Mouse (Mus musculus): ENCODE data around the gene Apela.

The Apela gene

DNA sequence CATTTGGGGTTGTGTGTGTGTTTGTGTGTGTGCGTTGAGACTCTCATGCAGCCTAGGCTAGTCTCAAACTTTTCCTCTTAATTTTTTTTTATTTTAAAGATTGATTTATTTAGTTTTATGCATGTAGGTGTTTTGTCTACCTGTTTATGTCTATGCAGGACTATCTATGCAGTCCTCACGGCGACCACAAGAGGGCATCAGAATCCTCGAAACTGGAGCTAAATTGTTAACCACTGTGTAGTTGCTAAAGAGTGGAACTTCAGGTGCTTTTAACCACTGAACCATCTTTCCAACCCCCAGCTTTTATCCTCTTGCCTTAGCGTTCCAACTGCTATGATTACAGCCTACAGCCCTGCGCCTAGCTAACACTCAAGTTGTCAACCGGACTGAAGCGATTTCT lies 14.7 kb downstream of the Apela start:
- in situ Hi-C loops (cut with MboI, MseI), result loop anchor here (25.0 kb wide), 1 partner anchor 1415 kb away; no protein-coding TSS in a partner anchor

DNA sequence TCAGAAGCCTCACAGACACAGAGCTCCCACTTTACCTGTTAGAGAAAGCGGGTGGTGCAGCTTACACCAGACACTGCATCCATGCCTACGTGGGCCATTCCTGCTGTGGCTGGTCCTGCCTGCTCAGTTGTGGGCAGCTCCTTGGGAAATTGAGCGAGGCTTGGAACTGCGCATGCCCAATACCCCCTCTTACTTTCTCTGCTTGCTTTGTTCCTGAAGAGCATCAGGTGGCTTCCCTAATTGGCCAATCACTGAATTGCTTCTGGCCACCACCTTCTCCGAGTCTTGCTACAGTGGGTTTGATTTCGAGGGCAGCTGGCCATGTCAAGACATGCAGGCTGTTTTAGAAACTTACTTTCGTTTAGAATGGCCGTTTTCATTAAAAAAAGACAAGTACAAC lies 18.7 kb downstream of the Apela start, which contains the start of the genes Trim61 and Trim60:
Gene Trim61 (minus strand): TSS at position 101 of the 400 bp plus-strand sequence.
Gene Trim60 (minus strand): TSS at position 162 of the 400 bp plus-strand sequence.
- in situ Hi-C loops (cut with MboI, MseI), result loop anchor here (25.0 kb wide), 1 partner anchor 1419 kb away; no protein-coding TSS in a partner anchor

GRCm38 (mm10) chr8:65007616-65008015 lies 29.5 kb downstream of the Apela start:
- in situ Hi-C loops (cut with MboI, MseI), result loop anchor here (25.0 kb wide), 1 partner anchor 1430 kb away; no protein-coding TSS in a partner anchor

DNA sequence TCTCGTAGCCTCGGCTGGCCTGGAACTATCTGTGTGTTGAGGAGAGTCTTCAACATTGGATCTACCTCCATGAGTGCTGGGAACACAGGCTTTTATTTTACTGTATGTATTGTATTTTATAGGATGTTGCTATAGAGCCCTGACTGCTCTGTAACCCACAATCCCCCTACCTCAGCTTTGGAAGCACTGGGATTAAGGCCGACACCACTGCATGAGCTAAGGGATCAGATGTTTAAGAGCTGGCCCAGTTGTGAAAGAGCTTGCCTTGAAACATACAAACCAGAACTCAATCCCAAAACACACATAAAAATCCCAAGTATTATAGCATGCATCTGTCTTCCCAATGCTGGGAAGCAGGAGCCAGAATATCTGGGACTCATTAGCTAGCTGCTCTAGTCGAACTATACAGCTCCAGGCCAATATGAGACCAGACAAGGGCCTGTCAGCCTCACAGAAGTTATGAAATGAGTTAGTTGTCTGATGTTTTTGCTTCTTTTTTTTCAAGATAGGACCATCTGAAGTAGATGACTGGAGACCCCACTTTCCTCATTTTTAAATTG lies 38.2 kb downstream of the Apela start:
- in situ Hi-C loops (cut with MboI, MseI), result no loop called here

DNA sequence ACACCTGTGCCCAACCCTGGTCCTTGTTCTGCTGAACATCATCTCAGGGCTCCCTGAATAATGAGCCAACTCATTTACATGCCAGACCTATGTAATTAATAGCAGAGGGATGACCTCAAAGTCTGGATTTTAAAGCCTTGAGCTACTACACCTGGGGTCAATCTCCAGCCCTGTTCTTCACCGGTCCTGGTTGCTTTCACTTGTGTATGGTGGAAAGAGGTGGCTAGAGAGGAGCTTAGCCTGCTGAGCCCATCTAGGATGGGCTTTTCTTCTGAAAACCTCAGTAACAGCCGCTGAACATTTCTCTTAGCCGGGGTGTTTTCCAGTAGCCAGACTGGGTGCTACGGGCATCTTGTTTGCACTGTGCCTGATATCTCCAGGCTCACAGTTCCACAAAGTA lies 49.4 kb downstream of the Apela start, which contains the start of gene Trim75:
Gene Trim75 (minus strand): TSS at position 101 of the 400 bp plus-strand sequence.
- in situ Hi-C loops (cut with MboI, MseI), result no loop called here

GRCm38 (mm10) chr8:64983150-64983897 lies 53.8 kb downstream of the Apela start:
- in situ Hi-C loops (cut with MboI, MseI), result no loop called here

Data from regulatory T cell (primary cell).